Mouse (Mus musculus) intestine, postnatal 0 days (tissue): ENCODE results near the gene 0610030E20Rik. TPM values are rescaled to one million over a fixed set of nuclear protein-coding genes. Genes with fewer than 3 reads are reported as not detected.

Experiments
- ATAC-seq: fragments of 200-750 bp; cut with Nextera tagmentation; 2 replicates; pipeline ENCODE4 v1.8.0; 2017; ENCODE audit warnings: mild to moderate bottlenecking, moderate TSS enrichment, moderate library complexity
- H3K27ac ChIP-seq: fragments of 300-500 bp; sonication (generic); 2 replicates; pipeline ENCODE4 v1.5.1; 2014; ENCODE audit warnings: mild to moderate bottlenecking, low read depth, low read length, moderate library complexity
- H3K27me3 ChIP-seq: fragments of 300-500 bp; sonication (generic); replicated peaks from 2 replicates; pipeline ENCODE4 v1.6.1; 2014; ENCODE audit warnings: low read length, mixed read lengths; ENCODE audit not compliant: control insufficient read depth, insufficient read depth
- H3K36me3 ChIP-seq: fragments of 300-500 bp; sonication (generic); 2 replicates; pipeline ENCODE4 v1.6.1; 2014; ENCODE audit warnings: mild to moderate bottlenecking, moderate library complexity; ENCODE audit not compliant: control insufficient read depth, insufficient read depth
- H3K4me1 ChIP-seq: fragments of 300-500 bp; sonication (generic); replicated peaks from 2 replicates; pipeline ENCODE4 v1.6.1; 2014; ENCODE audit warnings: antibody characterized with exemption, low read length, mixed read lengths; ENCODE audit not compliant: control insufficient read depth, insufficient read depth
- H3K4me2 ChIP-seq: fragments of 300-500 bp; sonication (generic); replicated peaks from 2 replicates; pipeline ENCODE4 v1.6.1; 2014; ENCODE audit warnings: low read depth, mild to moderate bottlenecking, moderate library complexity
- H3K4me3 ChIP-seq: fragments of 300-500 bp; sonication (generic); 2 replicates; pipeline ENCODE4 v1.5.1; 2014; ENCODE audit warnings: low read depth, low read length
- H3K9ac ChIP-seq: fragments of 300-500 bp; sonication (generic); 2 replicates; pipeline ENCODE4 v1.6.1; 2014; ENCODE audit warnings: mild to moderate bottlenecking, low read depth, low read length
- H3K9me3 ChIP-seq: fragments of 300-500 bp; sonication (generic); 2 replicates; pipeline ENCODE4 v1.6.1; 2016; ENCODE audit warnings: mixed run types; ENCODE audit not compliant: control insufficient read depth
- CTCF ChIP-seq: sonication (generic); IDR thresholded peaks from 2 replicates; pipeline ENCODE4 v1.5.1; 2016; ENCODE audit warnings: low read depth, mild to moderate bottlenecking, control low read depth, antibody characterized with exemption, moderate library complexity
- WGBS: fragments of 180-500 bp; shearing (Covaris S2); extraction: QIAGEN DNeasy Blood & Tissue Kit; methylation state at CpG from one replicate; pipeline ENCODE4 v1.1.7; 2014; 5-methylcytosine and 5-hydroxymethylcytosine counted together
- polyA plus RNA-seq: library from polyadenylated mRNA; unstranded; fragments of >200 nt; fragmentation: Nextera tagmentation; extraction: Ambion mirVana; gene quantifications from 2 replicates; pipeline ENCODE4 v1.2.1, GENCODE M21; 2015

The 0610030E20Rik gene
- polyA plus RNA-seq, 1 experiment from 2014 or later: 16.0 TPM

- ATAC-seq: no peak
- Histone ChIP-seq H3K4me1 (0 out of 2 replicates have a peak, but pooled peaks cover 3% of the 10 kb centered on the region), H3K9ac (no peak overlapping the region), H3K9me3 (no peaks in the 10 kb centered on the region), H3K4me2 (no peak overlapping the region), H3K4me3 (no peak overlapping the region), H3K27ac (no peak overlapping the region), H3K36me3 (no peaks in the 10 kb centered on the region), H3K27me3 (no peaks in the 10 kb centered on the region)
- TF ChIP-seq CTCF: no peak
- 52% methylated on average over 5 of the region's 5 CpGs for WGBS
Observed at GRCm38 (mm10) chr6:72371147-72371546, 24.0 kb downstream of the 0610030E20Rik start.

- H3K4me2 ChIP-seq: no peak overlapping the region
- H3K4me1 ChIP-seq: 0 out of 2 replicates have a peak, but pooled peaks cover 3% of the 10 kb centered on the region
- no peak overlapping the region for H3K27ac ChIP-seq
- H3K4me3 ChIP-seq: no peak overlapping the region
- whole genome bisulfite sequencing: 25% methylated on average over 1 of the region's 1 CpGs
- no peak for TF ChIP-seq CTCF
- H3K27me3 ChIP-seq: no peaks in the 10 kb centered on the region
- H3K9me3 ChIP-seq: no peaks in the 10 kb centered on the region
- H3K9ac ChIP-seq: no peak overlapping the region
- no peak for ATAC-seq
- no peaks in the 10 kb centered on the region for H3K36me3 ChIP-seq
Observed at GRCm38 (mm10) chr6:72371571-72371970, 24.5 kb downstream of the 0610030E20Rik start.

GRCm38 (mm10) chr6:72373184-72373583, 26.1 kb downstream of the 0610030E20Rik start:
- Histone ChIP-seq H3K27me3 (no peaks in the 10 kb centered on the region), H3K4me3 (no peak overlapping the region), H3K9ac (no peak overlapping the region), H3K4me2 (no peak overlapping the region), H3K36me3 (no peaks in the 10 kb centered on the region), H3K27ac (0 out of 2 replicates have a peak overlapping the region, but pooled peaks have one; percentile 11), H3K9me3 (no peaks in the 10 kb centered on the region), H3K4me1 (0 out of 2 replicates have a peak, but pooled peaks cover 3% of the 10 kb centered on the region)
- no peak for TF ChIP-seq CTCF
- no peak for ATAC-seq
- 46% methylated on average over 4 of the region's 4 CpGs for WGBS

GRCm38 (mm10) chr6:72374206-72374605, 27.1 kb downstream of the 0610030E20Rik start:
- Histone ChIP-seq H3K27me3 (no peaks in the 10 kb centered on the region), H3K27ac (no peak overlapping the region), H3K36me3 (no peaks in the 10 kb centered on the region), H3K9ac (no peak overlapping the region), H3K4me2 (no peak overlapping the region), H3K4me1 (0 out of 2 replicates have a peak, but pooled peaks cover 3% of the 10 kb centered on the region), H3K9me3 (no peaks in the 10 kb centered on the region), H3K4me3 (no peak overlapping the region)
- ATAC-seq: no peak
- WGBS: 53% methylated on average over 7 of the region's 7 CpGs
- TF ChIP-seq CTCF: no peak

GRCm38 (mm10) chr6:72374820-72375563, 27.9 kb downstream of the 0610030E20Rik start:
- H3K4me1 ChIP-seq: 0 out of 2 replicates have a peak, but pooled peaks cover 3% of the 10 kb centered on the region
- H3K36me3 ChIP-seq: no peaks in the 10 kb centered on the region
- H3K27me3 ChIP-seq: no peaks in the 10 kb centered on the region
- 0 out of 2 replicates have a peak overlapping the region, but pooled peaks have one; percentile 3 for H3K4me2 ChIP-seq
- 54% methylated on average over 15 of the region's 15 CpGs for WGBS
- no peak for ATAC-seq
- no peak overlapping the region for H3K9ac ChIP-seq
- no peak for TF ChIP-seq CTCF
- H3K9me3 ChIP-seq: no peaks in the 10 kb centered on the region
- no peak overlapping the region for H3K4me3 ChIP-seq
- no peak overlapping the region for H3K27ac ChIP-seq

- Histone ChIP-seq H3K36me3 (no peaks in the 10 kb centered on the region), H3K4me1 (no peaks in the 10 kb centered on the region), H3K27ac (no peak overlapping the region), H3K4me2 (no peak overlapping the region), H3K4me3 (no peak overlapping the region), H3K27me3 (no peaks in the 10 kb centered on the region), H3K9ac (no peak overlapping the region), H3K9me3 (no peaks in the 10 kb centered on the region)
- ATAC-seq: no peak
- WGBS: 89% methylated on average over 8 of the region's 8 CpGs
- no peak for TF ChIP-seq CTCF
Observed at GRCm38 (mm10) chr6:72378510-72379234, 31.6 kb downstream of the 0610030E20Rik start.
